Mouse (Mus musculus): ENCODE results near the gene Tada2a.
A peak's percentile ranks its signal among the peaks of the same experiment; 100 is the strongest.

Gene Tada2a

GRCm38 (mm10) chr11:84113623-84114022, 15.8 kb downstream of the Tada2a start:
- DNase-seq: no peak

- DNase-seq: no peak
Measured at GRCm38 (mm10) chr11:84107137-84107536, 22.3 kb downstream of the Tada2a start.

DNA sequence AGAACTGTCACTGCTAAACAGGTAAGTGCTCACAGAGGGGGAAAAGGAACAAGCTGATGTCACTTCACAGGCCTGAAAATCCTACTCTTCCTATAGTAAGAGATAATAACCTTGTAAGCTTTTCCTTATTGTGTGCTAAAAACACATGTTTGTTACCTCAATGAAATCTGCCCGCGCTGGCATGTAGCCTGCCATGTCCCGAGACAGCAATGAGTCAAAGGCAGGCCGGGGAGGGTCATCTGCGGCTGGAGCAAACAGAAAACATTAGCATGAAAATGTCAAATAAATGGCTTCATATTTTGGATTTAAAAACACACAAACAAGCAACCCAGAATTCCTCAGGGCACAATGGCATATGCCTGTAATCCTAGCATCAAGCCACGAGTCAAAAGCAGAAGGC, 25.4 kb downstream of the Tada2a start:
- no peak for DNase-seq

GRCm38 (mm10) chr11:84101182-84101581, 28.2 kb downstream of the Tada2a start:
- no peak for DNase-seq

- DNase-seq: no peak
Measured at GRCm38 (mm10) chr11:84097251-84097998, 32.0 kb downstream of the Tada2a start.

DNA sequence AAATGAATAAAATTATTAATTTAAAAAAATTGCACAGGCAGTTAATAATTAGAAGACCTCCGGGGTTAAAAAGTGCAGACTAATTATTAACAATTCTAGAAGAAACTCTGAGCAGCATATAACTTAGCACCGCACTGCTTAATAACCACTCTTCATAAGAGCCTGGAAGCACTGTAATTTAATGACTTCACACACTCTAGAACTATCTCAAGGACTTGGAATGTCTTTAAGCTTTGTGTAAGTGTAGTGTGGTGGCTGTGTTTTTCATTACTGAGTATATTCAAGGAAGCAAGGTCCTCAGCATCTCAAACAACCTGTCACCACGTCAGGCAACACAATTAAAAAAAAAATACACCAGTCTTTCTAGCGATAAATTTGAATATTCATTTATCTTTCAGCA, 34.3 kb downstream of the Tada2a start:
- no peak for DNase-seq

- DNase-seq: no peak
Measured at GRCm38 (mm10) chr11:84090572-84090971, 38.8 kb downstream of the Tada2a start.

DNA sequence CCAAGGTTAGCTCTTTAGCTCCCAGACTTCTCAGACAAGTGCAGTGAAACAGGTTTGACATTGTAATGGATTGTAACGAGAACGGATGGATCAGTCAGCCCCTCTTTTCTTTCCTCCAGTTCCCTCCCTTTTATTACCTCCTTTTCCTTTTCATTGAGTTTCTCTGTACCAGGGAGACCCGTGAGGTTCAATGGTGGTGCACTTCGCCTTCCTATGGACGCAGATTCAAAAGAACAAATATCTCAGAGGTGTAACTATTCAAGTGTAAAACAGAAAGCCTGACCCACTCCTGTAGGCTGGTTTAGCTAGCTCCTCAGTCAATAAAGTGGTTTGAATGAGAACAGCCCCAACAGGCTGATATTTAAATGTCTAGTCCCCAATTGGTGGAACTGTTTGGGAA, 47.5 kb downstream of the Tada2a start:
- DNase-seq: no peak

DNA sequence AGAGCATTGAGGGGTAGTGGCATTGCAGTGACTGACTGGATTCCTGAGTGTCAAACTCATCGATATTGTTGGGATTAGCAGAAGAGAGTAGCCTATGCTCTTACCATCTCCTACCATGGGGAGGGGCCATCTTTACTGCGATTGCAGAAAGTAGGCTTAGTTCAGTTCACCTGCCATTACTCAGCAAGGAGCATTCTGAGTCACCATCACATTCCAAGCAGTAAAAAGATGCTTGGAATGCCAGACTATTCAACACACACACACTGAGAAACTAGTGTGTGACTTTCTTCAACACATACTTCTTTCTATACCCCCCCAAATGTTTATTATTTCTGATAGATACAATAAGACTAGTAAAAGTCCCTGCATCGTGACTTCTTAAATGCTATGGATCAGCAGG, 49.1 kb downstream of the Tada2a start:
- no peak for DNase-seq

DNA sequence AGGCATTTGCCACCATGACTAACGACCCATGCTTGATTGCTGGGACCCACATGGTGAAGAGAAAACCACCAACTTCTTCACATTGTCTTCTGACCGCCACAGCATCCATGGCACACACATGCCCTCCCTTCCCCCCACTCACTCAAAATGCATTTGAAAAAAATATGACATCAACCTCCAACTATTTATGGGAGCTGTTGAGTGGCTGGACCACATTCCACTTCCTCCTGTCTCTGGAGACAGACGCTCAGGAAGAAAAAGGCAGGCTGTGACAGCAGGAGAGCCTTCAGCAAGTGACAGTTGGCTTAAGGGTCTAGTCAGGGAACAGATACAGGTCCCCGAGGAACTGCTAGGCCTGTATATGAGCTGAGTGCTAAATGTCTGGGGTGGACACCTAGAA, 49.5 kb downstream of the Tada2a start:
- DNase-seq: no peak

- no peak for DNase-seq
Measured at GRCm38 (mm10) chr11:84079361-84079760, 50.0 kb downstream of the Tada2a start.

- no peak for DNase-seq
Measured at GRCm38 (mm10) chr11:84078601-84079000, 50.8 kb downstream of the Tada2a start.

DNA sequence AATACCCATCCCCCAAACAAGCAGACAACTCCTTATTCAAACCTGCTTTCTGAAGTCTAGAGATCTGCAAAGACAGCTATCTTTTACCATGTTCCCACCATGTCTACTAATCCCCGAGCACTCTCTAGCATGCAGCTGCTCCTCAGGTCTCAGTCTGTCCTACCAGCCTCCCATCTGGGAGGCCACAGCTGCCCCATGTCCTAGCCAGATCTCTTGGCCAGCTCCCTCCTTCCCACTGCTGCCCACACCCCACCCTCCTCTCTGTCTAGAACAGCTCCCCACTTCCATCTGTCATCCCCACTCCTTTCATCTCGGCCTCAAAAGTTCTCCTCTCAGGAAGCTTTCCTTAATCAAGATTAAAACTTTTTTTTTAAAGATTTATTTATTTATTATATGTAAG, 52.4 kb downstream of the Tada2a start:
- no peak for DNase-seq

- DNase-seq: no peak
Measured at GRCm38 (mm10) chr11:84073816-84074764, 55.3 kb downstream of the Tada2a start.

- no peak for DNase-seq
Measured at GRCm38 (mm10) chr11:84072904-84073651, 56.3 kb downstream of the Tada2a start.

DNA sequence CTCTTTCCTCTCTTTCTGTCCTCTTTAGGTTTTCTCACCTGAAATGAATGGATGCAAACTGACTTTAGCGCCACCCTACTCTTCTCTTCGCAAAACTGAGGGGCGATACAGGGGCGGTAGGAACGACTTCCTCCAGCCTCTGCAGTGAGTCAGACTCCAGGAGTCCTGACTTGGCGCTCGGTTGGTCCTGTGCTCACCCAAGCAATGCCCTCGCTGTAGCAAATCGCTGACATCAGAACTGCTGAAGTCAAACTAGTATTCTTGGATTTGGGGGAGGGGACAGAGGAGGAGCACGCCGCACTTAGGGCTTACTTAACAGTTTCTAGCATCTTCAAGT, 60.4 kb downstream of the Tada2a start, which contains the start of gene Dusp14:
Dusp14 (minus strand) TSS at position 228 of the 337 bp plus-strand sequence.
- no peak for DNase-seq

GRCm38 (mm10) chr11:84068191-84069033, 61.0 kb downstream of the Tada2a start:
- peak; percentile 55 to 59 for DNase-seq

DNA sequence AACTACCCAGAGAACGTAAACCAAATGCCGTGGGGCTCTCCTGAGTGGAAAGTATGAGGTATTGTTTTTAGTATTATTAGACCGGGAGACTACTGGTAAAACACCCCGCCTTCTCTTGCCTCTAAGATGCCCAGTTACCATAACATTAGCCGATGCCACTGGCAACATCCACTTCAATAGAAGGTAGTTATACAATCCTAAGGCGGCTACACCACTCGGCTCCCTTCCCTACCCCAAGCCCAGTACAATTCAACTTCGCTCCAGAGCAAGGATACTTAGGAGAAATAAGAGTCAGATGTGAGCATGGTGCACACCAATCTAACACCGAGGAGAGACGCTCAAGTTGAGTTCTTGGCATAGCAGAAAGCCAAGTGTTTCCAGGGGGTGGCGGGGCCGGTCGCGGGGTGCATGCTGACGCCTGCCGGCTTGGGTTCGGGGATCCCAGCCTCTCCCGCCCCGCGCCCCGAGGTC, 61.6 kb downstream of the Tada2a start:
- DNase-seq: no peak

DNA sequence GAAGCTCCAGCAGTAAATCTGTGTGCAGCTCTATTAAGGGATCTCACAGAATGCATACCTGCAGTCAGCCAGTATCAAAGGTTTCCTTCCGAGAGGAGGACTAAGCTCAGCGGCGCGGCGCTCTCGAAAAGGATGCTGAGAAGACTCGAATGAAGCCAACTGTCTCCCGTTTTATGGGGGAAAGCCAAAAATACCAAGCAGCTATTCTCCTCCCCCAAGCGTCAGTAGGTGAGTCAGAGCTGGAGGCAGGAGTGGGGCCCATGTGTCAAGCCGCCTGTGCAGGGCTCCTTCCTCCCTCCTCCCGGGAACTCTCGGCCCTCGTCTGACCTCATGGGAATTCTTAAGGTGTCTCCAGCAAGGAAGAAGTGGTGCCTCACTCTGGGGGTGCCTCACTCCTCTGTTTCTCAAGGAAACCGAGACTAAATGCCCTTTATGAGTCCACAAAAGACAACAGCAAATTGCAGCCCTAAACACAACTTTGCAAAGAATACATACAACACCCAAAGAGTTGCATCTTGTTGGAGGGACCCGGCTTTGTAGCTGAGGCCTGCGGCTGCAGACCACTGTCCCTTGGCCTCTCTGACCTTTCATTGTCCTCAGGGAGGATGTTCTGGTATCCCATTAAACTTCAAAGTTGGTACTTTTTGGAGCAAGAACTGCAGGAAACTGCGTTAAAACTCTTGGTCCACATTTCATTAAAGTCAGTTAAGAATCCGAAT, 62.3 kb downstream of the Tada2a start:
- no peak for DNase-seq

- no peak for DNase-seq
Measured at GRCm38 (mm10) chr11:84066071-84066481, 63.3 kb downstream of the Tada2a start.

- DNase-seq: no peak
Measured at GRCm38 (mm10) chr11:84063631-84064209, 65.7 kb downstream of the Tada2a start.

All from thymus, postnatal 36 days (tissue).